26 mouse cellular contexts compared by ENCODE assay signal in the genomic region with DNA sequence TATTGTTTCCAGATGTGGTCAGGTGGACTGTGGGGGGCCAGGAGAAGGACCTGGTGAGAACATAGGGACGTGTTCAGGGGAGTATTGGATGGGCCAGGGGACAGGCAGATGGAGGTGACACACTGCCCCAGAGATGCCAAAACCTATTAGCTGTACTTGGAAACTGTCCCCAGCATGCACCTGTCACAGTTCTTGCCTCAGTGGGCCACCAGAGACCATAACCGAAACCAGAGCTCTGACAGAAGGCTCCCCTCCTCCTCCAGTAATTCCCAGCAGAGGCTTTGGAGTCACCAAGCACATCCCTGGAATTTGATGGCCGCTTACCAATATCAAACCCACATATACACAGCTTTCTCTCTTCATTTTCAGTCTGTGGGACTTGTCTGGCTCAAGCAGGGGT. TPM values are rescaled to one million over a fixed set of nuclear protein-coding genes. Genes with fewer than 3 reads are reported as not detected.
A peak's percentile ranks its signal among the peaks of the same experiment; 100 is the strongest.
DNase-seq lines count a peak whose midpoint lies in the region; ATAC-seq and TF ChIP-seq lines count a peak whose summit lies in the region.
"Had no signal": no experiment of that assay in that cellular context is flagged by ENCODE, and none has a peak within 500 bp of the region (broad histone marks: within the 10 kb centered on the region; RNA-seq: fewer than 3 reads in every experiment).

No protein-coding gene starts in this region.

- no peaks in the 10 kb centered on the region for H3K79me3 ChIP-seq in C2C12 (ENCODE audit: low read depth)

- TF ChIP-seq CTCF in layer of hippocampus, adult 2 months (conservative IDR thresholded peaks at IDR 0.05), result no peak
- no peak for TF ChIP-seq CTCF in C2C12 (IDR thresholded peaks at IDR 0.05; ENCODE audit: control insufficient read depth, insufficient read depth, insufficient read length)

- H3K27me3 ChIP-seq in midbrain, embryonic 16.5 days (ENCODE audit: control insufficient read depth, insufficient read depth, low read depth, low read length), result no peaks in the 10 kb centered on the region
- H3K27me3 ChIP-seq in midbrain, embryonic 11.5 days (ENCODE audit: control insufficient read depth, insufficient read depth, low read length), result peaks cover under 1% of the 10 kb centered on the region
- no peaks in the 10 kb centered on the region for H3K27me3 ChIP-seq in C2C12 (ENCODE audit: control insufficient read depth, insufficient read depth, insufficient read length)

- 74% methylated on average over 3 of the region's 3 CpGs for WGBS in midbrain, embryonic 16.5 days
- WGBS in midbrain, embryonic 11.5 days, result 86% methylated on average over 3 of the region's 3 CpGs

- H3K79me2 ChIP-seq in C2C12 (ENCODE audit: control insufficient read depth, insufficient read depth), result peaks cover 3% of the 10 kb centered on the region

- no peak for ATAC-seq in midbrain, embryonic 16.5 days
- no peak for ATAC-seq in midbrain, embryonic 11.5 days (ENCODE audit: low FRiP score)
- ATAC-seq: activated CD4-positive, CD25-positive, alpha-beta regulatory T cell, adult 4 months had no signal

- H3ac ChIP-seq in C2C12 (ENCODE audit: control insufficient read depth, insufficient read length, low read depth), result no peak overlapping the region

- no peaks in the 10 kb centered on the region for H3K9me3 ChIP-seq in midbrain, embryonic 16.5 days (replicated peaks; ENCODE audit: control insufficient read depth, low read length, poor library complexity, severe bottlenecking)
- no peaks in the 10 kb centered on the region for H3K9me3 ChIP-seq in midbrain, embryonic 11.5 days (ENCODE audit: control insufficient read depth, low read length)
- H3K9me3 ChIP-seq: embryonic facial prominence, embryonic 12.5 days; embryonic facial prominence, embryonic 15.5 days; forebrain, embryonic 12.5 days; heart, embryonic 10.5 days; heart, embryonic 13.5 days had no signal

- H3K4me1 ChIP-seq in midbrain, embryonic 16.5 days (ENCODE audit: control insufficient read depth, insufficient read depth, low read length), result peaks cover 17% of the 10 kb centered on the region
- H3K4me1 ChIP-seq in midbrain, embryonic 11.5 days (ENCODE audit: control insufficient read depth, insufficient read depth, low read length), result peaks cover 5% of the 10 kb centered on the region

- H3K4me3 ChIP-seq in layer of hippocampus, adult 2 months, result no peak overlapping the region
- no peak overlapping the region for H3K4me3 ChIP-seq in midbrain, embryonic 16.5 days (ENCODE audit: low read depth, low read length)
- H3K4me3 ChIP-seq in midbrain, embryonic 11.5 days (ENCODE audit: low read depth, low read length), result no peak overlapping the region
- H3K4me3 ChIP-seq in C2C12 (ENCODE audit: insufficient read depth, poor library complexity, severe bottlenecking), result no peak overlapping the region
- H3K4me3 ChIP-seq: embryonic facial prominence, embryonic 12.5 days; embryonic facial prominence, embryonic 15.5 days; forebrain, embryonic 12.5 days; heart, adult 2 months; heart, embryonic 10.5 days; heart, embryonic 13.5 days had no signal

- DNase-seq in layer of hippocampus, adult 2 months (ENCODE audit: low spot score in 2 of 2), result peak in 1 of 2 experiments; percentile 18
- no peak for DNase-seq in layer of hippocampus, postnatal 25 days (ENCODE audit: extremely low spot score in 1 of 2, low spot score in 1 of 2)
- no peak for DNase-seq in midbrain, embryonic 11.5 days (ENCODE audit: low spot score, missing footprints)
- no peak for DNase-seq in spleen, postnatal 10 days (ENCODE audit: low spot score in 2 of 2)
- DNase-seq: adrenal gland, adult 8-10 months; adrenal gland, postnatal 25 days; cerebellum, adult 11-12 months; cerebellum, adult 8-10 months; gastrocnemius, postnatal 10 days; gastrocnemius, postnatal 36 days; heart, adult 2 months; heart, postnatal 14 days; heart, postnatal 4 days had no signal

- peak overlapping the region; percentile 79 for H3K27ac ChIP-seq in layer of hippocampus, adult 2 months
- peak overlapping the region; percentile 73; the same call in 1 of the 2 replicates for H3K27ac ChIP-seq in midbrain, embryonic 16.5 days (ENCODE audit: low read length)
- no peak overlapping the region for H3K27ac ChIP-seq in midbrain, embryonic 11.5 days (ENCODE audit: low read depth, low read length)
- H3K27ac ChIP-seq: embryonic facial prominence, embryonic 12.5 days; embryonic facial prominence, embryonic 15.5 days; heart, adult 2 months; heart, embryonic 10.5 days; heart, embryonic 13.5 days; hindbrain, embryonic 14.5 days had no signal

- H3K36me3 ChIP-seq in midbrain, embryonic 16.5 days (ENCODE audit: control insufficient read depth, insufficient read depth, low read length), result no peaks in the 10 kb centered on the region
- H3K36me3 ChIP-seq in midbrain, embryonic 11.5 days (ENCODE audit: control insufficient read depth, insufficient read depth, low read length), result no peaks in the 10 kb centered on the region
- H3K36me3 ChIP-seq in C2C12 (ENCODE audit: control insufficient read depth, insufficient read depth), result no peaks in the 10 kb centered on the region
- H3K36me3 ChIP-seq: embryonic facial prominence, embryonic 12.5 days; embryonic facial prominence, embryonic 15.5 days; forebrain, embryonic 12.5 days; heart, embryonic 10.5 days; heart, embryonic 13.5 days had no signal

- H3K9ac ChIP-seq in midbrain, embryonic 16.5 days (ENCODE audit: low read depth, low read length), result no peak overlapping the region
- no peak overlapping the region for H3K9ac ChIP-seq in midbrain, embryonic 11.5 days (ENCODE audit: low read length)
- H3K9ac ChIP-seq: embryonic facial prominence, embryonic 12.5 days; embryonic facial prominence, embryonic 15.5 days; forebrain, embryonic 12.5 days; heart, embryonic 13.5 days; hindbrain, embryonic 14.5 days had no signal

- H3K4me2 ChIP-seq in midbrain, embryonic 16.5 days (ENCODE audit: low read length), result no peak overlapping the region
- no peak overlapping the region for H3K4me2 ChIP-seq in midbrain, embryonic 11.5 days
- H3K4me2 ChIP-seq: embryonic facial prominence, embryonic 12.5 days; embryonic facial prominence, embryonic 15.5 days; forebrain, embryonic 12.5 days; heart, embryonic 13.5 days; hindbrain, embryonic 14.5 days had no signal

TF ChIP-seq in C2C12, 6 proteins besides CTCF, POLR2A, EP300 and RAD21:
- TF ChIP-seq MYOD1 (IDR thresholded peaks at IDR 0.05; ENCODE audit: control insufficient read depth, insufficient read length, low read depth) (peak; percentile 45), FOSL1 (IDR thresholded peaks at IDR 0.05; ENCODE audit: insufficient read depth, low read length, poor library complexity, severe bottlenecking) (no peak)

RNA-seq across cellular contexts. Expression of gene Cdk18, which starts 5.4 kb away (rescaled TPM):
- total RNA-seq in layer of hippocampus, adult 2 months (2021), result 10 to 100 TPM; 21.7 to 23.7 TPM
- total RNA-seq in layer of hippocampus, postnatal 25 days (2021), result 10 to 100 TPM; 24.4 to 25.7 TPM
- polyA plus RNA-seq in midbrain, embryonic 16.5 days (2015; fragmentation: Nextera tagmentation; extraction: Ambion mirVana), result 1.7 and 2.4 TPM in 2 replicates
- 0.14 and 0.19 TPM in 2 replicates for polyA plus RNA-seq in midbrain, embryonic 11.5 days (2014; fragmentation: Nextera tagmentation; extraction: Ambion mirVana)
- 40.2 TPM for polyA plus RNA-seq in C2C12 (2012; fragmentation: generic; extraction: Trizol)
- polyA plus RNA-seq: activated CD4-positive, CD25-positive, alpha-beta regulatory T cell, adult 4 months had no signal

RNA-seq across cellular contexts. Expression of gene Lemd1, which starts 46.4 kb away (rescaled TPM):
- under 1 TPM; 0.64 to 0.88 TPM for total RNA-seq in layer of hippocampus, adult 2 months (2021)
- 1 to 10 TPM; 1.1 to 1.7 TPM for total RNA-seq in layer of hippocampus, postnatal 25 days (2021)
- 16.2 and 18.0 TPM in 2 replicates for polyA plus RNA-seq in midbrain, embryonic 16.5 days (2015; fragmentation: Nextera tagmentation; extraction: Ambion mirVana)
- polyA plus RNA-seq in midbrain, embryonic 11.5 days (2014; fragmentation: Nextera tagmentation; extraction: Ambion mirVana), result 10.7 and 12.9 TPM in 2 replicates
- 0.14 TPM for polyA plus RNA-seq in C2C12 (2012; fragmentation: generic; extraction: Trizol)
- total RNA-seq: adrenal gland, postnatal 25 days; common myeloid progenitor, adult 5-6 weeks; gastrocnemius, adult 18-20 months; gastrocnemius, postnatal 10 days; gastrocnemius, postnatal 36 days; granulocyte monocyte progenitor cell, adult 5-6 weeks; heart, adult 2 months; heart, postnatal 14 days; heart, postnatal 4 days had no signal
- polyA plus RNA-seq: activated CD4-positive, CD25-positive, alpha-beta regulatory T cell, adult 4 months; heart, adult 2 months; heart, embryonic 13.5 days; heart, embryonic 16.5 days had no signal

RNA-seq across cellular contexts. Expression of gene AC124108.1, which starts 46.4 kb away (rescaled TPM):
- under 1 TPM; 0.47 to 0.61 TPM for total RNA-seq in layer of hippocampus, adult 2 months (2021)
- total RNA-seq in layer of hippocampus, postnatal 25 days (2021), result under 1 TPM; 0.25 to 0.92 TPM
- polyA plus RNA-seq in midbrain, embryonic 16.5 days (2015; fragmentation: Nextera tagmentation; extraction: Ambion mirVana), result 2.8 and 4.0 TPM in 2 replicates
- 5.0 and 5.2 TPM in 2 replicates for polyA plus RNA-seq in midbrain, embryonic 11.5 days (2014; fragmentation: Nextera tagmentation; extraction: Ambion mirVana)
- 0.01 TPM for polyA plus RNA-seq in C2C12 (2012; fragmentation: generic; extraction: Trizol)
- total RNA-seq: adrenal gland, postnatal 25 days; common myeloid progenitor, adult 5-6 weeks; gastrocnemius, adult 18-20 months; gastrocnemius, postnatal 36 days; granulocyte monocyte progenitor cell, adult 5-6 weeks; heart, postnatal 14 days; heart, postnatal 4 days had no signal
- polyA plus RNA-seq: activated CD4-positive, CD25-positive, alpha-beta regulatory T cell, adult 4 months; heart, embryonic 10.5 days; heart, embryonic 13.5 days; heart, embryonic 16.5 days had no signal

Comparison
In these comparisons a context has a peak if more than half of its experiments do, and no peak if none do; other contexts are left out.
1. RNA of gene Cdk18, which starts 5.4 kb away (polyA plus RNA-seq): 40.2 TPM in C2C12 (single experiment); 1.7 to 2.4 TPM in midbrain, embryonic 16.5 days and 0.14 to 0.19 TPM in midbrain, embryonic 11.5 days; every median in the first group is over 10 times any median in the second.
2. RNA of gene Lemd1, which starts 46.4 kb away (polyA plus RNA-seq): 16.2 to 18.0 TPM in midbrain, embryonic 16.5 days and 10.7 to 12.9 TPM in midbrain, embryonic 11.5 days; 0.14 TPM in C2C12 (single experiment); every median in the first group is over 10 times any median in the second.